Mouse (Mus musculus): ENCODE measurements around the gene Sgcg.

The Sgcg gene

DNA sequence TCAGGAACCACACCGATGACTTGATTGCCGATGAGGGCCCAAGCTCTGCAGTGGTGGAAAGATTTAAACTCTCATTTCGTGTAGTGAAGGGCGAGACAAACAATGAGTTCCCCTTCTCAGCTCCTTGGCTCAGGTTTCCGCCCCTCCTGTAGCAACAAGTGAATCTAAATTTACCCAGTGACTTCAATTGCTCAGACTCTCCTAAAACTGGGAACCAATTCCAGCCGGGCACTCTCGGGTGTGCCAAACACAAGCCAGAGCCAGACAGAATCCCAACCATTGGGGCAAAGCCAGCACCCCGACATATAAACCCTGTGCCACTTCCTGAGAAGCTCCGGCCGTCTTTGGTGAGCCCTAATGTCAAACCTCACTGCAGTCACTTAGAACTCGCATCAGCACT, at the start of gene Sgcg:
Gene Sgcg, minus strand, starts transcription at position 139 of the 400 bp plus-strand sequence.
- no peak for DNase-seq

DNA sequence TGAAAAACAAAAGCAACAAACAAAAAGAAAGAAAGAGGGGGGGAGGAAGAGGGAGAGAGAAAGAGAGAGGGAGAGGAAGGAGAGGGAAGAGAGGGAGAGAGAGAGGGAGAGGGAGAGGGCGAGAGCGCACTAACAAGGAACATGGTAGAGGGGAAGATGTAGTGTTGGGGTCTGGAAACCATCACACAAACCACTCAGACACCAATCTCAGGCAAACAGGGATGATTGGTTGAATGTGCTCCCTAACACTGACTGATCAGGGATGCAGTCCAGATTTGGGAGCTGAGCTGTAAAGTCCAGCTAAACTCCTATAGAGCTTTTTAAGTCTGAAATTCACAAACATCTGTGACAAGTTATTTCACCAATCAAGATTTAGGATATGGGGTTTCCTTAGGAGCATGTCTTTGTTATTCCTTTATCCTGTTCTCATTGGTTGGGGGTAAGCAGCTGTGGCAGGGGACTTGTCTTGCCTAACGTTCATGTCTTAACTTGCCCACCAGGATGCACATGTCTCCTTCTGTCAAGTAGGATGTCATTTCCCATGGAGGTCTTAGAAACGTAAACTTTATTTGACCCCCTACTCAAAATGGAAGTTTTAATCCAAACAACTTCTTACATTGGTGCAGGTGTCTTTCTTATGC, 45.8 kb upstream of the Sgcg start:
- no peak for DNase-seq

DNA sequence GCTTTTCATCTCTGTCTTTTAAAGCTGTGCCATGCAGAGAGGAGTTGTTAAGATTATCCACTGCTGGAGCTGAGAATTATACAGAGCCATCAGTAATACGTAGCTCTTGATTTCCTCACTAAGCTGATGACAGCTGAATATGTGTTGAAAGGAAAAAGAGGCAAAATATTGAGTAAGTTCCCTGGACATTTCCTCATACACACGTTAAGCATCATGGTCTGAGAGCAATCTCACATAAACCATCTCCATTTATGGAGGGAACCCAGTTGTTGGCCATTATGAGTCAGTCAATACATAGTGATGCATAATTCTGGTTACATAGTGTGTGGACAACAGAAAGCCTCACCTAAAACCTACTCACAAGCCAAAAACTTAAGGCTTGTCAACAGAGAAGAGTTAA, 44.1 kb upstream of the Sgcg start:
- DNase-seq: no peak

DNA sequence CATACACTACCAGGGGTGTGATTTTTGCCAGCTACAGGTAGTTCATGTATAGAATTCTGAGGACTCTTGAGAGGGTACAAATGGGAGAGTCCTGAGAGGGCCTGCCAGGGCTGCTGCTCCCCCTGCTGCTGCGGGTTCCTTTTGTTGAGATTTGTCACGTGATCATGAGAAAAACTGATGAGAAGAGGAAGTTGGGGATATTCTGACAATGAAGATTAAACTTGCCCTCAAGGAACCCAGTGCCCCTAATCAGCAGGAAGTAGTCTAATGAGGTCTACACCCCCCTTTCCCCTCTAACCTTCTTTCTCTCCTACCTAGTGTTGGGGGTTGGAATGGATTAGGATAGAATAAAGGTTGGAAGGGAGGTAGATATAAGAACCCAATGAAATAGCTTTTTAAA, 43.0 kb upstream of the Sgcg start:
- DNase-seq: no peak

DNA sequence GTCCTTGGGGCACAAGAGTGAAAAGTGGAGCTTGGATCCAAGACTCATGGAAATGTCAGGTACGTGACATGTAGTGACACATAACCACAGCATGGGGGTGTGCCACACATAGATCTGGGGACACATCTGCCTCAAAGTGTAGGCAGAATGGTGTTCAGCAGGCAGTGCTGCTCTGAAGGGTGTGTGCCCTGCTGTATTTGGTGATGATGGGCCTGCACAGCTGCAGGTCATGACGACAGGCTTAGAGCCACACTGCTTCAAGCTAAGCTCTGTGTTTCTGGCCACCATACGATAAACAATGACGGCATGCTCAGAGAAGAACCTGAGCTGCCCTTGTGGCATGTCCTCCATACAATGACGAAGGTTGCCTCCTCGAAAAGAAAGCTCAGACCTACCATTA, 41.5 kb upstream of the Sgcg start:
- DNase-seq: no peak

DNA sequence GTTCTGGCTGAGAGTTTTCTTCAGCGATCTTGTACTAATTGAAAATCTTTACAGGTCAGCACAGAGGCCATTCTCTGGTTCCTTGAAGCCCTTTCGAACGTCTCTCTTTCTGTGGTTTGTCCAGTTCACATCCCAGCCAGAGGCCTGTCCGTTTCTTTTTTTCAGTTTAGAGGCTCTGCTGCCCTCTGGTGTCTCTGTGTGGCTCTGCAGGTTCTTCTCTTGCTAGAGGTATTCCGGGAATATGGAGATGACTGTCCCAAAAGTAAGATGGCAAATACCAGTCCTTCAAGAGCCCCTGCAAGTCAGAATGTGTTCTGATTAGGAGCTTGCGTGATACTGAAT, 36.4 kb upstream of the Sgcg start:
- DNase-seq: peak; percentile 16 to 58

DNA sequence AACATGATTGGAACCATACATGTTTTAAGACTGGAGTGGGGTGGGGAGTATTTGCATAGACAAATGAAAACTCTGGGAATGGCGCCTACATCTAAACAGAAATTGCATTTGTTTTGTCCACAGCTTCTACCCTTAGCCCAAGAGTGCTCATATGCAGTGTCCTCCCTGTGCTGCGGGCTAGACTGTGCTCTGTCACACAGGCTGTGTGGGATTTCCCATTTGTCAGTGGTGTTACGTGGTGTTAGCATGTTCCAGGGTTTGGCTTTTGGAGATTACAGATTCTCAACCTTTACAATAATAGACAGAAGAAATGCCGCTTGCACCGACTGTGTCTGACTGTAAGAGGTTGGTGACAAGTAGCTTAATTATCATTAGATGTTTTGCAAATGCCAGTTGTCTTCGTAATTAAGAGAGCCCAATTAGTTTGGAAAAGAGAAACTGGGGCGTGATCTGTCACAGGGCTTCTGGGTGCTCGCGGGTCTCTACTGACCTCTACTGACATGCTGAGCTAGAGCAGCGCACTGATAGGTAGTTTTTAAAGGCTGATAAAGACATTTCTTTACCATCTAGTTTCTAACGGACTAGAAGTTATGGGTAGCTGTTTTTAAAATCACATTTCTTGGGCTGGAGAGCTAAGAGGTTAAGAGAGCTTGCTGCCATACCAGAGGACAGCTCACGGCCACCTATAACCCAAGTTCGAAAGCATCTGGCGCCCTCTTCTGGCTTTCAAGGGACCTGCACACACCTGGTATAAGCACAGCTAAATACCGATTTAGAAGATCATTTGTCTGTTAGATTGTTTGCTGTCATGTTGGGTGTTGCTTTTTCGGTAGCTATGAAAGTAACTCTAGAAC, 35.8 kb upstream of the Sgcg start:
- peak; percentile 27 to 56 for DNase-seq

DNA sequence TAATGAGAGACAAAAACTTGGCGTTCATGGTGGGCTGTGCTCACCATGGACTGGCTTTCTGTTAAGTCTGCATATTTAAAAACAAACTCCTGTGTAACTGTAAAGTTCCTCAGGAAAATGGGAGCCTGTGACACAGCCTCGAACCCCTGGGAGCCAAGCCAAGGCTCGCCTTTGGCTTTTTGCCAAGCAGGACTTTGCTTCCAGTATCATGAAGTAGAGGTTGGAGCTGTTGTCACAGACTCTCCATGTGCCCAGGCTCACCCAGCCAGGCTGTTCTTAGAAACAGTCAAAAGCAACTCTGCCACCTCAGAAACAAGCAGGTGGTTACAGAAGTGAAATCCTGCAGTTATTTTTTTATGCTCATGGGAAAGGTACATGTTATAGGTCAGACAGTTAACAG, 32.4 kb upstream of the Sgcg start:
- DNase-seq: peak in 1 of 2 experiments; percentile 31

DNA sequence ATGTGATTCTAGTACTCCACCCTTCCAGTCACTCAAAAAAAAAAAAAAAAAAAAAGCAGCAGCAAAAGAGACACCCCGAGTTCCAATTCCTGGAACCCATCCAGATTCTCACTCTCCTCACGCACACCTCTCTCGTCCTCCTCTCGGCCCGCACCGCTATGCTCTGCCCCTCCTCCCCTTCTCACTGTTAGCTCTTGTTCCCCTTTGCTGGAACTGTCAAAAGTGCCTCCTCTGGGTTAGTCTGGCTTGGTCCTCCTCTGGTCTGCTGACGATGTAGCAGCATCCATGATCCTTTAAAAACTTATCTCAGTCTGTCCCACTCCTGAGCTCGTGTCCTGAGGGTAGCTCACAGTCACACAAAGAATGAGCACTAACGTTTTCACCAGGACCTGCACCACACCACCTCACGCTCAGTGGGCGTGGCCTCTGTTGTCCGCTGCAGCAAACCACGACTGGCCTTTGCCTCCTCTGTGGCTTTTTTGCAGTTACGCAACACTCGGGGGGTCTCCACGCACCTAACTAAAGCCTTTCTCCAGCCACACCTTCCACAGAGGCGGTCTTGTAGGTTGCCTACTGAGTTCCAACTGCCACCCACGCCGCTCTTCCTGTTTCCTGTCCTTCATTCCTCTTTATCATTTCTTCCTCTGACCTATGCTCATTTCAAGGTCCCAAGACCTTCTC, 30.5 kb upstream of the Sgcg start:
- DNase-seq: no peak

DNA sequence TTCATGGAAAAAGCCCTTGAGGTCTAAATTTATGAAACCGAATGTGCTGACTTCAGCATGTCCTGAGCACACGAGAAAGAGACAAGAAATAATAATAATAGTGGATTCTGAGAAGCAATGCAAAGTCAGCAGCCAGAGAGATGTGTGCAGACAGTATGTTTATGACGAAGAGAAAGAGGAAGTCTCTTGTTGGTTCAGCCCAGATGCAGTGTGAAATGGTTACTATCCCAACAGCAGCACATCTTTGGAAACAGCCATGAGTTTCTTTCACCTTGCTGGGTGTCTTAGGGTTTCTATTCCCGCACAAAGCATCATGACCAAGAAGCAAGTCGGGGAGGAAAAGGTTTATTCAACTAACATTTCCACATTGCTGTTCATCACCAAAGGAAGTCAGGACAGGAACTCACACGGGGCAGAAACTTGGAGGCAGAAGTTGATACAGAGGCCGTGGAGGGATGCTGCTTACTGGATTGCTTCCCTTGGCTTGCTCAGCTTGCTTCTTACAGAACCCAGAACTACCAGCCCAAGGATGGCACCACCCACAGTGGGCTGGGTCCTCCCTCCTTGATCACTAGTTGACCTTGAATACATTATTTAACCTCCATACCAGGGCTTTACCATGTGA, 20.5 kb upstream of the Sgcg start:
- no peak for DNase-seq

DNA sequence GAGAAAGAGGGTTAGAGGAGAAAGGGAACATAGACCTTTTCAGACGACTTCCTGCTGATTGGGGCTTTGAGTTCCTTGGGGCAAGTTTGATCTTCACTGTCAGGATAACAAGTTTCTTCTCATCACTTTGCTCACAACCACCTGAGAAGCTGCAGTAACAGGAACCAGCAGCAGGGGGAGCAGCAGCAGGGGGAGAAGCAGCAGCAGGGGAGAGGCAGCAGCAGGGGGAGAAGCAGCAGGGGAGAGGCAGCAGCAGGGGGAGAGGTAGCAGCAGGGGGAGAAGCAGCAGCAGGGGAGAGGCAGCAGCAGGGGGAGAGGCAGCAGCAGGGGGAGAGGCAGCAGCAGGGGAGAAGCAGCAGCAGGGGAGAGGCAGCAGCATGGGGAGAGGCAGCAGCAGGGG, 19.0 kb upstream of the Sgcg start:
- DNase-seq: peak in 1 of 2 experiments; percentile 44

DNA sequence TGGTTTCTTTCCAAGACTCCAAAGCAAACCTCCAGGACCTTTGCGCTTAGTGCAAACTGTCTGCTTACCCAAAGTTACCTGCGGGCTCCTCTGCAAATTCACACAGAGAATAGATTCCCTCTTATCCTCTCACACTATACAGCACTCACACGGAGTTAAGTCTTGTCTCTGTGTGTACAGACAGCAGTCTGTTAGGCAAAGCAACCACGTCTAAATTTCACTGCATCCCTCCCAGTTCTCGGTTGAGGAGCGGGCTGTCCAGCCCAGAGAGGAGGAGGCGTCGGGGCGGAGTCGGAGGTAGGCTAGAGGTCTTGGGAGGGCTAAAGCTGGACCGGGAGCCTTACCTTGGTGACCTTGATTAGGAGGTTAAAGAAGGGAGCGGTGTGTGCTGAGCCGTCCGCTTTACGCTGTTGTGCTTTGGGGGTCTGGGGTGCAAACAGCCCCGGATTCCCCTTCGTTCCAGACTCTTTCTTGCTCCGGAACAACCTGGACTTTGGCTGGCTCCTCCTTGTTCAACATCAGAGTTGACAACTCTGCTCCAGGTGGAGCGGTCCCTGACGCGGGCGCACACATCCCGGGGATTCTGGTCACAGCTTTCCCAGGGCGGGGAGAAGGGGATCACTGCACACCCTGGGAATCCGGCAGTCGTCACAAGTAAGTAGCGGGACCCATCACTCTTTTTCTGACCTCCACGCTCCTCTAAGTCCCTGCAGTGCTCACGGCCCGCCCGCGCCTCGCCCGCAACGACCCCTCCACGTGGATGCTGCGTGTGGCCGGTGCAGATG, 16.3 kb upstream of the Sgcg start:
- no peak for DNase-seq

DNA sequence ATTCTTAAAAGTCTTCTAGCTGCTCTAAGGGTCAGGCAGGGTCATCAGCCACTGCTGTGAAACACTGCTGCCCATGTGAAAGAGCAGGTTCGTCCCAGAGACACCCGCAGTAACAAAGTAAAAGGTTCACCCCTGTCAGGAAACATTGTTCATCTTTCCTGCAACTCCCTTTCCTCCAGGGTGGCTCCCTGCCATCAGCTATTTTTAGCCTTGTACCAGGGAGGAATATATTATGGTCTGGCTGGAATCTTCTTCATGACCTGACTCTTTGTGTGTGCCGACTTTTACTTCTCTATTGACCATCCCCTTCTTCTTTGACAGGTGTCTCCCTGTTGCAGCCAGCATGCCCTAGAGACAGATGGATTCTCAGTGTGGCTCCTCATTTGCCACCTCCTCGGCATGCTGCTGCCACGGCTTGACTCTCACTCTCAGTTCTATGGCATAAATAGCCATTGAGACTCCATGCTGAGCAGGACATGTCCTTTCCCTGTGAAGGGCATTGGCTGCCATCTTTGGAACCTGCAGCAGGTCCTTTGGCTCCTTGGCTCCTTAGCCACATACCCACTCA, 9.7 kb upstream of the Sgcg start:
- DNase-seq: no peak

DNA sequence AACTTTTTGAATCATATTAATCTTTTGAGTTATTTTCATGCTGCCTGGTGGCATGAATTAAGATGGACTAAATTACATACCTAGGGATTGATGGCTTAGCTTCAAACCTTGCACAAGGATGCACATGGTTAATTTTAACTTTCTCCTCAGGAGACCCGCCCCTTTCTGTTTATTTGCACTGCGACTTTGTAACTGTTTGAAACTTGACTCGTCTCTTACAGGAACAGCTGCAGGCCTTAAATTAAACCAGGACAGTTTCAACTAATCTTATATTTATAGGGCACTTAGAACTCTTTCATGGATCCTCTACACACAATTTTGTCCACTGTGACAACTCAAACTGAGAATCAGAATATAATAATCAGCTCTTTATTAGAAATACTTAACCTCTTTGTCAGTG, 794 bp upstream of the Sgcg start:
- no peak for DNase-seq

DNA sequence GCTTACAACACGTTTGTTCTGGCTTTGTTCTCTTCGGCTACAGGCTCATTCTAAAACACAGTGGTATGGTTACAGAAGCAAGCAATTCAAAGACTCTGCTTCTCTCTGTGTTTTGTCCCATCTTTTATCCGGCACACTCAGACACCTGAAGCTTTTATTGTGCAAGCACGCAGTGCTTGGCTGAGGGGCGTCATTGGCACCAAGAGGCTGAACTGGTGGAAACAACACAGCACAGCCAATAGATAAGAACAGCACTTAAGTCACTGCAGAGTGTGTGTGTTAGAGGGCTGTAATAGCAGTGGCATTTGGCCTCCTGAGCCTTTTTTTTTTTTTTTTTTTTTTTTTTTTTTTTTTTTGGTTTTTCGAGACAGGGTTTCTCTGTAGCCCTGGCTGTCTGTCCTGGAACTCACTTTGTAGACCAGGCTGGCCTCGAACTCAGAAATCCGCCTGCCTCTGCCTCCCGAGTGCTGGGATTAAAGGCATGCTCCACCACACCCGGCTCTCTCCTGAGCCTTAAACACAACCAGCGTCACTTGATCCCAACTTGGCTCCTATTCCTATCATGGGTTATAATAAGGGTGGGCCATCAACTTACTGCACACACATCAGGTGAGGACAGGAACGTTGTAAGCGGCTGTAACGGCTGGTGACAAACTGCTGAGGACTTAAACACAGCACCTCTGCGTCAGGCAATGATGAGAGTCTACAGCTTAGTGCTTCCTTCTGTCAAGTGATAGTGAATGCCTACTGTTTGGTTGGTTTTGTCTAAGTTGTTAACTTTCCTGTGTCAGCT, 5.5 kb downstream of the Sgcg start:
- no peak for DNase-seq

DNA sequence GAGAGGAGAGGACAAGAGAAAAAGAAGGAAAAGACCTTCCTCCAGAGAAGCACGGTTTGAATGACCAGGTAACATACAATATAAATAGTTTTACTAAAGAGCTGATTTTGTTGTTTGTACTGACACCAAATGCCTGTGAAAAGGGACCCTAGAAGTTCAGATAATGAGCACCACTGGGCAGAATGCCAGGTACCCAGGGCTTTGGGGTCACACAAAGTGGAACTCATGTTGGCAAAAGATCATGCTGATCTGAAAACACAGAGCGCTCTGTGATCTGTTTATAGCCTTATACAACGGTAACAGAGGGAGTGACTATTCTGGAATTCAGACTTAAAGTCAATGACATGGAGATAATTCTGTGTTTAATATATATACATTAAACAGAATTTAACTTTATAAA, 11.8 kb downstream of the Sgcg start:
- no peak for DNase-seq

DNA sequence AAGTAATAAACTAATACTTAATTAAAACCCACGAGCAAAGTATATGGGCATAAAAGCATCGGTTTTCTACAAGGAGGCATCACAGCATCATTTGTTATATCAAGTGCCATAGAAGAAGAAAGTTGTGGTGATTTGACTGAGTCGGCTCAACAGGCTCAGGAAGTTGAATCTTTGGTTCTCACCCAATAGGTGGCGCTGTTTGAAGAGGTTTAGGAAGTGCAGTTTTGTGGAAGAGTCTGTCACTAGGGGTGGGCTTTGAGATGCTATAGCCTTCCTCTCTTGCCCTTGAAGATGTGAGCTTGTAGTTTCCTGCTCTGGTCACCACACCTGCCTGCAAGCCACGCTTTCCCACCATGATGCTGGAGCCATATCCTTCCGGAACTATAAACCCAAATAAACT, 15.7 kb downstream of the Sgcg start:
- no peak for DNase-seq

DNA sequence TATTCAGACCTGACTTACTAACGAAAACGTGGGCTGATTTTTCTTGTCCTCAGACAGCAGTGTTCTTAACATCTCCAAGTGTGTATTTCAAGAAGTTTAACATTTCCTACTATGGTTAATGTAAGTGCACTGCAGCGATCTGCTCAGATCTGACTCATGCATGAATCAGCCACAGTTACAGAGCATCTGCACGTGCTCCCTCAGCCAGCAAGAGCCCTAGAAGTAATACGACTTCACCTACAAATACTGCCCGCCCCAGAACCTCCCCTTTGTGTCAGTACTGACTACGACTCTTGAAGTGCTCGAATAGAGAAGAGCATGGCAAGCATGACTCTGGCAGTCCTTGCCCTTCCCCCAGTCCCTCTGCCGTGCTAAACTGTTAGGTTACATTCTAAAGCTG, 19.5 kb downstream of the Sgcg start:
- no peak for DNase-seq

DNA sequence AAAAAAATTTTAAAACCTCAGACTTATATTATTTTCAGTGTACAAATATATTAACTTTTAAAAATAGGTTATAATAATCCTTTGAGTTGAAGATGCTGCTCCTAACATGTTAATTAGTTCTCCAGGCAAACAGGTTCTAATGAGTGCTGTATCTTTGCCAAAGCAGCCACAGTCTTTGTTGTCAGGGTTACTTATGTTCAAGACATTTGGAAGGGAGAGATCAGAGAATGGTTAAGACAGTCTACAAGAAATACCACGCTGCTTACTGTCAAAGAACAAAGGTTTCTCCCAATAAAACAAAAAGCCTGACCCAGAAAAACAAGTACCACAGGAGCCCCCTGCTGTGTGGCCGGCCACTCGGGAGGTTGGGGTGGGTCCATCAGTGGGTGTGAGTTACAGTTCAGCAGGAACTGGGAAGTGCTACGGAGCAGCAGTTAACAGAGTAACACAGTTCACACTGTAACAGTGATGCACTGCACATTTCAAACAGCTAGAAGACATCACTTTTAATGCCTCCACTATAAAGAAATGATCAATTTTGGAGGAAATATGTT, 21.1 kb downstream of the Sgcg start:
- DNase-seq: no peak

DNA sequence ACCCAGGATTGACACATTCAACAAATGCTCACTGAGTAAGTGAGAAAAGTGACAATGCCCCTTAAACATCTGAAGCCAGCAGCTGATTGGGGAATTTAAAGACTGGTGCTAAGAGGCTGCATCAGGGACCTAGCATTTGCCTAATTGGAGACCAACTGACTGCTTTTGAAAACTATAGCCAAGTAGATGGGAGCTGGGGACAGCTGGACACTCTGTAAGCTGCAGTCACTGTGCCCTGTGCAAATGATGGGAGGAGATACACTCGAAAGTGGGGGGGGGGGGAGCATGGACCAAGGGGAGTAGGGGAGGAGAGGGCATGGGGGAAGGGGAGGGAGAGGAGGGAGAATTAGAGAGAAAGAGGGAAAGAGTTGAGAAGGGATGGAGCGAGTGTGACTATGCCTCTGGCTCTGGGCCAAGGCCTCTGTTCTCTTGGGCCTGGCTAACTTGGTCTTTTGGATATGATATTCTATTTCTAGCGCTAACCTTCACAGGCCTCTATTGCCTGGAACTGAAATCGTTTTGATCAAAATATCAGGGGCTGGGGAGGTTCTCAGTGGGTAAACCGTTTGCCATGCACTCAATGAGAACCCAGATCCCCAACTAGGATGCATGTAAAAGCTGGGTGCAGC, 22.3 kb downstream of the Sgcg start:
- DNase-seq: no peak

Data from kidney, adult 8-10 months (tissue).